Mouse (Mus musculus): ENCODE measurements around the gene Apol9b. TPM values are rescaled to one million over a fixed set of nuclear protein-coding genes. Genes with fewer than 3 reads are reported as not detected.
A peak's percentile ranks its signal among the peaks of the same experiment; 100 is the strongest.
"Not testable (repeated sequence)": the region's sequence is repeated elsewhere in the genome, so short reads cannot be mapped to it uniquely, and the experiment has no call there.

Apol9b gene
- total and polyA plus RNA-seq, 3 experiments = not detected

GRCm38 (mm10) chr15:77733380-77733779 lies 4.5 kb downstream of the Apol9b start:
- not testable (repeated sequence) for H3K4me1 ChIP-seq (ENCODE audit: control insufficient read depth in 1 of 2, insufficient read depth in 2 of 2, low read length in 2 of 2); H3K27me3 ChIP-seq (ENCODE audit: control insufficient read depth in 1 of 2, insufficient read depth in 2 of 2, low read length in 2 of 2); H3K4me3 ChIP-seq (ENCODE audit: control insufficient read depth in 1 of 2, insufficient read depth in 1 of 2, low read depth in 2 of 2, low read length in 2 of 2); H3K36me3 ChIP-seq (ENCODE audit: control insufficient read depth in 1 of 2, insufficient read depth in 2 of 2, low read length in 2 of 2); H3K9me3 ChIP-seq (replicated peaks; ENCODE audit: insufficient read depth, low read length); H3K79me2 ChIP-seq (ENCODE audit: control insufficient read depth, insufficient read depth, low read length, poor library complexity); H3K9ac ChIP-seq (ENCODE audit: control insufficient read depth, low read depth, low read length, poor library complexity, severe bottlenecking); H3K27ac ChIP-seq (ENCODE audit: control insufficient read depth, low read depth, low read length)
- DNase-seq (ENCODE audit: low read depth, low spot score) = peak; percentile 38
- TF ChIP-seq RCOR1 (IDR thresholded peaks at IDR 0.05; ENCODE audit: low read depth, low read length) (peak; percentile 58; the same call in 1 of the 2 replicates), GATA1 (IDR thresholded peaks at IDR 0.05; ENCODE audit: low read depth, low read length) (0 out of 2 replicates have a peak, but pooled peaks have one; percentile 5), ZNF384 (IDR thresholded peaks at IDR 0.05; ENCODE audit: low read depth, low read length) (peak; percentile 84)

GRCm38 (mm10) chr15:77733903-77734302 lies 5.1 kb downstream of the Apol9b start:
- not testable (repeated sequence) for DNase-seq (ENCODE audit: low read depth, low spot score); H3K9me3 ChIP-seq (replicated peaks; ENCODE audit: insufficient read depth, low read length); H3K36me3 ChIP-seq (ENCODE audit: control insufficient read depth in 1 of 2, insufficient read depth in 2 of 2, low read length in 2 of 2); H3K4me1 ChIP-seq (ENCODE audit: control insufficient read depth in 1 of 2, insufficient read depth in 2 of 2, low read length in 2 of 2); H3K27ac ChIP-seq (ENCODE audit: control insufficient read depth, low read depth, low read length); H3K79me2 ChIP-seq (ENCODE audit: control insufficient read depth, insufficient read depth, low read length, poor library complexity); H3K9ac ChIP-seq (ENCODE audit: control insufficient read depth, low read depth, low read length, poor library complexity, severe bottlenecking); H3K27me3 ChIP-seq (ENCODE audit: control insufficient read depth in 1 of 2, insufficient read depth in 2 of 2, low read length in 2 of 2); H3K4me3 ChIP-seq (ENCODE audit: control insufficient read depth in 1 of 2, insufficient read depth in 1 of 2, low read depth in 2 of 2, low read length in 2 of 2)

GRCm38 (mm10) chr15:77740511-77741297 lies 11.9 kb downstream of the Apol9b start:
- H3K36me3 ChIP-seq (ENCODE audit: control insufficient read depth in 1 of 2, insufficient read depth in 2 of 2, low read length in 2 of 2) = peaks cover 0 to 3% of the 10 kb centered on the region in 2 experiments; a peak in 1 of 4 replicates
- no peak overlapping the region for H3K27ac ChIP-seq (ENCODE audit: control insufficient read depth, low read depth, low read length)
- H3K9ac ChIP-seq (ENCODE audit: control insufficient read depth, low read depth, low read length, poor library complexity, severe bottlenecking) = no peak overlapping the region
- H3K79me2 ChIP-seq (ENCODE audit: control insufficient read depth, insufficient read depth, low read length, poor library complexity) = no peaks in the 10 kb centered on the region
- H3K9me3 ChIP-seq (replicated peaks; ENCODE audit: insufficient read depth, low read length) = no peaks in the 10 kb centered on the region
- no peaks in the 10 kb centered on the region for H3K27me3 ChIP-seq (ENCODE audit: control insufficient read depth in 1 of 2, insufficient read depth in 2 of 2, low read length in 2 of 2)
- TF ChIP-seq CHD2 (IDR thresholded peaks at IDR 0.05; ENCODE audit: low read length) (no peak), KAT2A (conservative IDR thresholded peaks at IDR 0.05; ENCODE audit: low read depth, low read length) (no peak), CTCF (IDR thresholded peaks at IDR 0.05 in 2 of 3, conservative IDR thresholded peaks at IDR 0.05 in 1 of 3; ENCODE audit: control insufficient read depth in 1 of 3, insufficient read depth in 1 of 3, low read depth in 2 of 3, low read length in 3 of 3, poor library complexity in 1 of 3, severe bottlenecking in 1 of 3) (peak; percentile 11 to 45 (median 34); a peak in 4 of 6 replicates), ZKSCAN1 (IDR thresholded peaks at IDR 0.05; ENCODE audit: low read depth, low read length) (no peak), GABPA (IDR thresholded peaks at IDR 0.05; ENCODE audit: low read depth, low read length) (no peak), MXI1 (IDR thresholded peaks at IDR 0.05; ENCODE audit: low read depth, low read length) (no peak), RAD21 (IDR thresholded peaks at IDR 0.05; ENCODE audit: low read depth, low read length) (peak; percentile 24), TAL1 (IDR thresholded peaks at IDR 0.05; ENCODE audit: low read length) (no peak), USF1 (IDR thresholded peaks at IDR 0.05; ENCODE audit: low read depth, low read length) (no peak), MAZ (IDR thresholded peaks at IDR 0.05; ENCODE audit: low read depth, low read length) (no peak), USF2 (IDR thresholded peaks at IDR 0.05; ENCODE audit: borderline replicate concordance in 1 of 2, insufficient read depth in 1 of 2, low read depth in 1 of 2, low read length in 2 of 2) (no peak), POLR2AphosphoS5 (IDR thresholded peaks at IDR 0.05; ENCODE audit: borderline replicate concordance, low read depth, low read length) (no peak), MYB (IDR thresholded peaks at IDR 0.05; ENCODE audit: low read depth, low read length) (no peak), SMC3 (IDR thresholded peaks at IDR 0.05; ENCODE audit: low read depth, low read length) (peak; percentile 8; the same call in 1 of the 2 replicates)
- H3K4me1 ChIP-seq (ENCODE audit: control insufficient read depth in 1 of 2, insufficient read depth in 2 of 2, low read length in 2 of 2) = peaks cover 0 to 3% of the 10 kb centered on the region in 2 experiments; a peak in 1 of 4 replicates
- peak; percentile 25 for DNase-seq (ENCODE audit: low read depth, low spot score)
- H3K4me3 ChIP-seq (ENCODE audit: control insufficient read depth in 1 of 2, insufficient read depth in 1 of 2, low read depth in 2 of 2, low read length in 2 of 2) = no peak overlapping the region

- not testable (repeated sequence) for H3K27me3 ChIP-seq (ENCODE audit: control insufficient read depth in 1 of 2, insufficient read depth in 2 of 2, low read length in 2 of 2); H3K9me3 ChIP-seq (replicated peaks; ENCODE audit: insufficient read depth, low read length); H3K9ac ChIP-seq (ENCODE audit: control insufficient read depth, low read depth, low read length, poor library complexity, severe bottlenecking); H3K4me1 ChIP-seq (ENCODE audit: control insufficient read depth in 1 of 2, insufficient read depth in 2 of 2, low read length in 2 of 2); H3K27ac ChIP-seq (ENCODE audit: control insufficient read depth, low read depth, low read length); H3K4me3 ChIP-seq (ENCODE audit: control insufficient read depth in 1 of 2, insufficient read depth in 1 of 2, low read depth in 2 of 2, low read length in 2 of 2); DNase-seq (ENCODE audit: low read depth, low spot score); H3K79me2 ChIP-seq (ENCODE audit: control insufficient read depth, insufficient read depth, low read length, poor library complexity); H3K36me3 ChIP-seq (ENCODE audit: control insufficient read depth in 1 of 2, insufficient read depth in 2 of 2, low read length in 2 of 2)
Observed at GRCm38 (mm10) chr15:77741556-77741955, 12.7 kb downstream of the Apol9b start.

Measured in MEL (cell line).